Mouse (Mus musculus): ENCODE measurements around the gene Dgcr6. TPM values are rescaled to one million over a fixed set of nuclear protein-coding genes. Genes with fewer than 3 reads are reported as not detected.

Dgcr6 gene
- total RNA-seq, 2 experiments from 2014 or later, result 71.2 to 76.7 TPM

GRCm38 (mm10) chr16:18068653-18069376 lies 16.2 kb downstream of the Dgcr6 start:
- DNase-seq (ENCODE audit: low spot score in 2 of 2), result no peak

- no peak for DNase-seq (ENCODE audit: low spot score in 2 of 2)
Observed at GRCm38 (mm10) chr16:18070798-18071197, 18.1 kb downstream of the Dgcr6 start.

- no peak for DNase-seq (ENCODE audit: low spot score in 2 of 2)
Observed at GRCm38 (mm10) chr16:18072089-18072488, 19.4 kb downstream of the Dgcr6 start.

- no peak for DNase-seq (ENCODE audit: low spot score in 2 of 2)
Observed at GRCm38 (mm10) chr16:18073259-18073962, 20.8 kb downstream of the Dgcr6 start.

GRCm38 (mm10) chr16:18074611-18075010 lies 22.0 kb downstream of the Dgcr6 start:
- no peak for DNase-seq (ENCODE audit: low spot score in 2 of 2)

- DNase-seq (ENCODE audit: low spot score in 2 of 2), result no peak
Observed at GRCm38 (mm10) chr16:18075201-18075600, 22.5 kb downstream of the Dgcr6 start.

GRCm38 (mm10) chr16:18078314-18079015 lies 25.8 kb downstream of the Dgcr6 start:
- DNase-seq (ENCODE audit: low spot score in 2 of 2), result no peak

- no peak for DNase-seq (ENCODE audit: low spot score in 2 of 2)
Observed at GRCm38 (mm10) chr16:18079300-18079699, 26.6 kb downstream of the Dgcr6 start.

GRCm38 (mm10) chr16:18080171-18080570 lies 27.5 kb downstream of the Dgcr6 start:
- DNase-seq (ENCODE audit: low spot score in 2 of 2), result no peak

GRCm38 (mm10) chr16:18081149-18081827 lies 28.6 kb downstream of the Dgcr6 start:
- no peak for DNase-seq (ENCODE audit: low spot score in 2 of 2)

- DNase-seq (ENCODE audit: low spot score in 2 of 2), result no peak
Observed at GRCm38 (mm10) chr16:18082291-18082690, 29.6 kb downstream of the Dgcr6 start.

GRCm38 (mm10) chr16:18083231-18083951 lies 30.7 kb downstream of the Dgcr6 start:
- DNase-seq (ENCODE audit: low spot score in 2 of 2), result peak; percentile 32 to 67

GRCm38 (mm10) chr16:18084262-18084661 lies 31.6 kb downstream of the Dgcr6 start:
- no peak for DNase-seq (ENCODE audit: low spot score in 2 of 2)

- no peak for DNase-seq (ENCODE audit: low spot score in 2 of 2)
Observed at GRCm38 (mm10) chr16:18087101-18087500, 34.4 kb downstream of the Dgcr6 start.

- DNase-seq (ENCODE audit: low spot score in 2 of 2), result no peak
Observed at GRCm38 (mm10) chr16:18096348-18096747, 43.7 kb downstream of the Dgcr6 start.

- DNase-seq (ENCODE audit: low spot score in 2 of 2), result no peak
Observed at GRCm38 (mm10) chr16:18102816-18103215, 50.2 kb downstream of the Dgcr6 start.

- DNase-seq (ENCODE audit: low spot score in 2 of 2), result no peak
Observed at GRCm38 (mm10) chr16:18103366-18103765, 50.7 kb downstream of the Dgcr6 start.

GRCm38 (mm10) chr16:18103808-18104207 lies 51.1 kb downstream of the Dgcr6 start:
- DNase-seq (ENCODE audit: low spot score in 2 of 2), result no peak

- peak in 1 of 2 experiments; percentile 84 for DNase-seq (ENCODE audit: low spot score in 2 of 2)
Observed at GRCm38 (mm10) chr16:18108221-18108966, 55.7 kb downstream of the Dgcr6 start.

- DNase-seq (ENCODE audit: low spot score in 2 of 2), result no peak
Observed at GRCm38 (mm10) chr16:18111042-18111441, 58.4 kb downstream of the Dgcr6 start.
